Mouse (Mus musculus): Measurements from ENCODE around the gene Cherp.

Gene Cherp

DNA sequence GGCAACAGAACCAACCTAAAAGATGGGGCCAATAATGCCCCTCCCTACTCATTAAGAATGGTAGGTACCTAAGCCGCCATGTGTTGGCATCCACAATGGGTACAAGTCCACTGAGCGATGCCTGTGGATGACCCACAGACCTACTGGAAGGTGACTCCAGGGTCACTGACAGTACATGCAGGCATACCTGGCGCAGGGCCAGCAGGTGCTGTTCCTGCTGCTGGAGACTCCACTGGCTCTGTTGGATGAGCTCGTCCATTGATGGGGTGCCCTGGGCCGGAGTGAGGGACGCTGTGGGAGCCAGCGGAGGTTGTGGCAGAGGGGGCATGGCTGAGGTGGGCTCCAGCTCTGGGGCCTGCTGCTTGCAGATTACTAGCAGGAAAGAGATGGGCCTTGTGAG, 4.3 kb downstream of the Cherp start:
- DNase-seq (ENCODE audit: low spot score), result no peak

DNA sequence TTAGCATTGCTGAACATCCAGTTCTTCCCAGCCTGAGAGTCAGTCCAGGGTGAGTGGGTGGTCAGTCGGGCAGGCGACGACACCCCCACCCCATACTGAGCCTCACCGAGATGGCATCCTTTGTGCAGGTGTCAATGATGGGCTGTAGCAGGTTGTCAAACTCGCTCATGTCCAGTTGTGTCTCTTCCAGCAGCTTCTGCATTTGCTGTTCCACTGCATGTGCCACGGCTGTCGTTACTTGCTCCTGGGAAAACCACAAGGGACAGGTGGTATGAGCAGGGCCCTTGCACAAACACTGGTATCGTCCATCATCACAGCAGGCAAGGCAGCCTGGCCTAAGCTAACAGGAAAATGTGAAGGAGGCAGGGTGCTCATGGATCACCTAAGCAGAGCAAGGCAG, 5.0 kb downstream of the Cherp start:
- DNase-seq (ENCODE audit: low spot score), result no peak

DNA sequence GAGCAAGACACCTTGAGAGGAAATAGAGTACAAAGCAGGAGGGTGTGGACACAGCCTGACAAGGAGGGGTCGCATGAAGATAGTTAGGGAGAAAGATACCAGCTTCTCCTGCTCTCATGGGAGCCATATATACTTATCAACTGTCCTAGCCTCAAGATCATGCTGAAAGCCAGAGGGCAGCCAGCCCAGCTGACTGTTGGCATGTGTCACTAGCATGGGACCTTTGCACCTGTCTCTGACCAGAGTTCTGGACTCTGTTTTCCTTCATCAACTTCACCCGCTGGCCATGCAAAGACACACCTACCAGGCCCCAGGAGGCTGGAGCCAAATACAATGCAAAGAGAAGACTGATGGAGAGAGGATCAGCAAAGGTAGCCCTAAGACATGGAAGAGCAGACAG, 5.8 kb downstream of the Cherp start:
- DNase-seq (ENCODE audit: low spot score), result no peak

DNA sequence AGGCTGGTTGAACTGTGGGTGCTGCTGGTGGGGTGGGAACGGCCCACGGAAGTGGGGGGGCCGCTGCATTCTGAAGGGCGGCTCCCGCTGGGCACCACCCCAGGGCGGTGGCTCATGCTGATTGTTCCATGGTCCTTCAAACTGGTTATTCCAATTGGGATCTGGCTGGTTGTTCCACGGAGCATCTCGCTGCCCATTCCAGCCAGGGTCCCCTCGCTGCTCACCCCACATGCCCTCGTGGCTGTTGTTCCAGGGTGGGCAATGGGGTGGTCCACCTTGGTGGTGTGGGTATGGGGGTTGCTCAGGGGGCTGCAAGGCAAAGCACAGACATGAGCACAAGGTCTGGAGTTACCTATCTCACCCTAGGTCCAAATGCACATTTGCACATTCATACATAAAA, 10.8 kb downstream of the Cherp start:
- DNase-seq (ENCODE audit: low spot score), result no peak

DNA sequence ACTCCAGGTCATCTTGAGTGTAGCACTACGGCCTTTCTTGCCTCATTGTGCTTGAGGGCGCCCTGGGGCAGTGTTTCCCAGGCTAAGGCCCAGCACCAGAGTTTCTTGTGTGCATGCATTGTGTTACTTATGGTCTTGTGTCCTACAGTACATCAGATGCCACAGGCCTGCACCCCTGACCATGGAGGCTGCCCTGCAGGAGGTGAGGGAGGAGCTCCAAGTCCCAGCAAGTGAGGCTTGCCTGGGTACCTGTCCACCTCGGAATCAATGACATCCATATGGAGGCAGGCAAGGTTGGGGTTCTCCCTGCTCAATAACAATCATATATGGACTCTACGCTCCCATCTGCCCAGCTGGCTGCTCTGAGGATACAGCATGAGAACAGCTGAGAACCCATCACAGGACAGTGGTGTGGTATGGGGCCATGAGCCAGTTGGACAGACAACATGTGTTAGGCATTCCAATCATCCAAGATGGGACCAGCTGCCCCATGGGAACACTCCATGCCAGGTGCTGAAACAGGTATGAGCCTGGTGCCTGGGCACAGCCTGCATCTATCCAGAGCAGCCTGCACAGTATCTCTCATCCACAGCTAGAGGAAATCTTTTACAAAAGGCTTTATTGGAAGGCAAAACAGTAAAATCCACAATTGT, 15.0 kb downstream of the Cherp start:
- DNase-seq (ENCODE audit: low spot score), result no peak

DNA sequence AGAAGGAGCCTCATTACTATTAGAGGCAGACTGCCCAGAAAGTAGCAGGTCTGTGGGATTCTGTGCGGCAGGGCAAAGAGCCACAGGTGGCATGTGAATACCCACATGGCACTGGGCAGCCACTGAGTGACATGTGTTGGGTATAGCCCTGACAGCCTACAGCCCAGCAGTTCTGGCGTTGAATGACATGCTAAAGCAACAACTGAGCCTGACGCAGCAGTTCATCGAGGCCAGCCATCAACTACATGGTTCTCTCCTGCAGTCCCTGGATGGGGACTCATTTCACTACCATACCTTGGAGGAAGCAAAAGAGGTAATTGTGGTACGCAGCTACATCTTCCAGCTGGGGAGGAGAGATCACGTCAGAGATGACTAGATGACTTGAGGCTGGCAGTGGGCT, 16.6 kb downstream of the Cherp start:
- no peak for DNase-seq (ENCODE audit: low spot score)

DNA sequence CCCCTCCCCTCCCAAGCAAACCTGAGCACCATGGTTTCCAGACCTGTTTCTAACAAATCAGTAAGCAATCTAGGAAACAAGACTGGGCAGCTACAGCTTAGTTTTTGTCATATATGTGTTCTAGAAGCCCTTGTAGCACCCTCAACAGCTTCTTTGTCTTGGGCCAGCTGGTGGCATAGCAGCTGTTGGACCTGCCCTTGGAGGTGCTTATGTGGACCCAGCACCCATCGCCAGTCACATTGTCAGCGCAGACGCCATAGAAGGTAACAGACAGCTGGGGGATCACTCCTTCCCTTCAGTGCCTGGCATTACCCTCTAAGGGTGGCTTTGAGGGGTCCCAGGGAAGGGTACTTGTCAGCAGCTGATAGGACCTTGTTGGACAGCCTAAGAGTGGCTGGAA, 17.2 kb downstream of the Cherp start:
- no peak for DNase-seq (ENCODE audit: low spot score)

DNA sequence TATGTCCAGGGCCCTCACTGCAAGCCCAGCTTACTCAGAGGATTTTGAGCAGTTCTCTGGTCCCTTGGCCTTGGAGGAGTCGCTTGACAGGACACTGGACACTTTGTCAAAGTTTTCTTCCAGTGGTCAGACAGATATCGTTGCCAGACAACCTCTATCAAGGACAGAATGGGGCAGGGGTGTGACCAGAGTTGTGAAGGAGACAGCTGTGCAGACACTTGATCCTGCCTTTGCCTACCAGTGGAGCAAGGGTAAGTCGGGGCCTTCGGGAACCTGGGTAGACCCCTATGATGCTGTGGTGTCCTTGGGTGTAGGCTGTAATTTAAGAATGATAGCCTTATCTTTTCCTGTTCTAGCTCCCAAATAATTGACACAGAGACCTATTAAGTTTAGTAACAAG, 19.7 kb downstream of the Cherp start:
- DNase-seq (ENCODE audit: low spot score), result no peak

DNA sequence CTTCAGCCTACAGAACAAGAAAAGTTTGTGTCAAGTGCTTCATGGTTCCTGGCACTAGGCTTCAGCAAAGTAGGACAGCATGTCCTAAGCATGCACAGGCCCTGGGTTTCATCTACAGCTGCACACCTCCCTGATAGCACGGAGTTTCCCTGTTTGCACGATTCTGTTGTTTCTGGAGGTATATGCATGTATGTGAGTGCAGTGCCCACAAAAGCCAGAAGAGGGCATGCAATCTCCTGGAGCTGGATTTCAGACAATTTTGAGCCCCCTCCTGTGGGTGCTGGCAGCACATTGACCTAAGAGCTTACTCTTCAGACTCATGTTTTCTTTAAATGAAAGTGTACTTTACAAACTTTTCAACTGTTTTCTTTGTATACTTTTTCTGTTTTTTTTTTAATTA, 21.1 kb downstream of the Cherp start:
- DNase-seq (ENCODE audit: low spot score), result no peak

DNA sequence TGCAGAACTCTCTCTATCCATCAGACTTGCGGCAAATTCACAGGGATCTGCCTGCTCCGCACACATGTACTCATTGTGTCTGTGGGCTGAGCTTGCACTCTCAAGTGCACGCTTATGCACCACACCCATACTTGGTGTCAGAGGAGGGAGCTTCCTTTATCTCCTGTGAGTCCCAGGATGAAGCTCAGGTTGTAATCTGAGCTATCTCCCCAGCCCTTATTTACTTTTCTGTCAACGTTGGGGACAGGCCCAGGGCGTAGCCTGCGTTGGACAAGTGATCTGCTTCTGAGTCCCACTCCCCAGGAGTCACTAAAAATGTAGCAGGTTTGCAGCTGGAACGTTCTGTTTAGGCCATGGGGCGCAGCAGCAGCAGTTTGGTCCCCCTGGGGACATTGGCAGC, 23.5 kb downstream of the Cherp start:
- no peak for DNase-seq (ENCODE audit: low spot score)

DNA sequence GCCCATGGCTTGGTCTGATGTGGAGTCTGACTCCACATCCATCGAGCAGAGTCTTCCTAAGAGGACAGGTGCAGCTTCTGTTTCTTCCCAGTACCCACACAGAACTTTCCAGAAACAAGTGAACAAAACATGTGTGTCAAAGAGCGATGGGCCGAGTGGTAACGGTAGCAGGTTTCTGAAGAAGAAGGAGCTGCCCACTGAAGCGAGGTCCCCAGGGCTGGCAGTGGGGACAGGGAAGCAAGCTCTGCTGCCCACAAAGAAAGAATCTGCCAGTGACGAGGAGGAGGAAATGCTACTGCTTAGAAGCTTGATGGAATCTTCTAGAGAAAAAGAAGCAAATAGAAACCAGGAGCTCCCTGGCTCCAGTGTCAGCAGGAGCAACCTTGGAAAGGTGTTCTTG, 30.0 kb downstream of the Cherp start:
- no peak for DNase-seq (ENCODE audit: low spot score)

DNA sequence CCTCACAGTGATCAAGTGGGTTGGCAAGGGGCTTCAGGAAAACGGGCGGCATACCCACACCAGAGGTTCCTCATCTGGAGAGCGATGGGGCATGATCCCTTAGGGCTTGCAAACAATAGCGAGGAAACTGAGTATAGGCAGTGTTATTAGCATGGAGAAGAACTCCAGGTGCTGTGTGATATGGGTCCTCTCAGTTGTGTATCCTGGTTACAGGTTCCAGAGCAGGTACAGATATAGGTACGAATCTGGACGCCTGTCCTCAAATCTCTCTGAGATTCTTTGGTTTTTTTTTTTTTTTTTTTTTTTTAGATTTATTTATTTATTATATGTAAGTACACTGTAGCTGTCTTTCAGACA, 31.1 kb downstream of the Cherp start:
- DNase-seq (ENCODE audit: low spot score), result no peak

DNA sequence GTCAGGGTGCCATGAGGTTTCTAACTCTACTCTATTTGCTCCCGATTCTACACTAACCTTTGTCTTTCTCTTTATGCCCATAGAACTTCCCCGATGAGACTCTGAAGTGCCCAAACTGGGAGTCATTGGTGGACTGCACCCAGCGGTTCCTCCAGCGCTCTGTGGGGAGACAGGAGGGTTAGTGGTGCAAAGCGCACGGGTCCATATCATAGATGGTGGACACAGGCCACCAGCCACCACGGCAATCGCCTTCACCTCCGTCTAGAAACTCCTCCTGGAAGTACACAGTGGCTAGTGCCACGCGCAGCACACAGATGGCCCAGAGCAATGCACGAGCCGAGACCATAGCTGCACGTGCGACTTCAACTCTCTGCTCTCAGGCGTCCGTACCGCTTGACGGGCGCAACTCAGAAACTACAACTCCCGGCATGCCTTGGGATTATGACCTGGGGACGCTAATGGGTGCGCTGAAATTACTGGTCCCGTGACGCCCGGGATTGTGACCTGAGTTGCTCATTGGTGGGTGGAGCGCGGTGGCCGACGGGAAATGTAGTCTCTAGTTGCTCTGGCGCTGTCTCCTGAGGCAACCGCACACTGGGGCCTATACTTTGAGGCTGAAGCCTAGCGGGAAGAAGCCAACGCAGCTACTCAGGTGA, 31.6 kb downstream of the Cherp start, which contains the start of the genes Calr3 and 1700030K09Rik:
Calr3 (minus strand) TSS at position 533 of the 656 bp plus-strand sequence.
1700030K09Rik (plus strand) TSS at position 543 of the 656 bp plus-strand sequence.
- peak; percentile 100 for DNase-seq (ENCODE audit: low spot score)

DNA sequence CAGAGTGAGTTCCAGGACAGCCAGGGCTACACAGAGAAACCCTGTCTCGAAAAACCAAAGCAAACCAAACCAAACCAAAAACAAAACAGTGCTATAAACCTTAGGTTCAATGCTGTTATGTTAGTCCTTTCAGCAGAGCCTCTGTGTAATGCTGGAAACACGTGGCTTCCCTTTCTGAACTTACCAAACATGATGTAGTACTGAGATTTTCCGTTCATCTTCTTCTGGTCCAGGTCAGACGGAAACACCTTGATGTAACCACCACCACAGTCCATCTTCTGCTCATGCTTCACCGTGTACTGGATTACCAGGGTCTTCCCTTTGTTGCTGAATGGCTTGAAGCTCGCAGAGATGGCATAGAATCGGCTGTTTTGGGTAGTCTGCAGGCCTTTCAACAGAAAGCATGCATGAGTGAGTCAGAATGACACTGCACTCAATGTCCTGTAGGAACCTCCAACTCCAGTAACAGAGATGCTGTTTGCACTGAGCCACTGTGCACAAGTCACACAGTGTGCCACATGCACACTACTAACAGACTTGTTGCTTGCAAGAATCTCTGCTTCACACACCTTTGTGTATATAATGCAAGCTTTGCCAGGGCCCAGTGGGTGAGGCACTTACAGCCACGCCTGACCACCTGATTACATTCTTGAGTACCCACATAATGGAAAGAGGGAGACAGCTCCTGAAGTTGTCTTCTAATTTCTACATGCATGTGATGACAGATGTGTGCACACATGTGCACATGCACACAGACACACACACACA, 36.6 kb downstream of the Cherp start:
- no peak for DNase-seq (ENCODE audit: low spot score)

DNA sequence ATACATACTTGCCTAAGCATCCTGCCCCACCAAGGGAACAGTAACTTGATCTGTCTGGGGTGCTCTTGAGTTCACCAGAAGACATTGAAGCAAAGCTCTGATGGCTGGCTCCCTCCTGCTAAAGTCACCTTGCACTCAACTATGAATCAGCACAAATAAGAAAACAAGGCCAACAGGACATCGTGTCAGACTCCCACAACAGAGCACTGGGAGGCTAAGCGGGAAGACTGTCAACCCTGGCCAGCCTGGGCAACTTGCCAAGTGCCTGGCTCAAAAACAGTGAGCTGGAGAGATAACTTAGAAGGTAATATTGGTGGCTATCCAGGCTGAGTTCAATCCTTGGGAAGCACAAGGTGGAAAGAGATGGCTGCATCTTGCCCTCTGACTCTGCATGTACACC, 40.1 kb downstream of the Cherp start:
- DNase-seq (ENCODE audit: low spot score), result no peak

DNA sequence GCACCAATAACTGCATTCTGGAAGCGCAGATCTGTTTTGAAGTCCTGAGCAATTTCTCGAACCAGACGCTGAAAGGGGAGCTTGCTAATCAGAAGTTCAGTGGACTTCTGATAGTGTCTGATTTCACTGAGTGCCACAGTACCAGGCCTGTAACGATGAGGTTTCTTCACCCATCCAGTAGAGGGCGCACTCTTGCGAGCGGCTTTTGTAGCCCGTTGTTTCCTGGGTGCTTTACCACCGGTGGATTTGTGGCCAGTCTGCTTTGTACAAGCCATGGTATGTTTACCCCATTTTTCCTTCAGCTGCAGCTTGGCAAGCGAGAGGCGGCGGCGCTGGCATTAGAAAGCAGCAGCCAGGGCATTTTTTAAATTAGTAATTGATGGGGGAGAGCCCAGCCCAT, 45.4 kb downstream of the Cherp start:
- no peak for DNase-seq (ENCODE audit: low spot score)

DNA sequence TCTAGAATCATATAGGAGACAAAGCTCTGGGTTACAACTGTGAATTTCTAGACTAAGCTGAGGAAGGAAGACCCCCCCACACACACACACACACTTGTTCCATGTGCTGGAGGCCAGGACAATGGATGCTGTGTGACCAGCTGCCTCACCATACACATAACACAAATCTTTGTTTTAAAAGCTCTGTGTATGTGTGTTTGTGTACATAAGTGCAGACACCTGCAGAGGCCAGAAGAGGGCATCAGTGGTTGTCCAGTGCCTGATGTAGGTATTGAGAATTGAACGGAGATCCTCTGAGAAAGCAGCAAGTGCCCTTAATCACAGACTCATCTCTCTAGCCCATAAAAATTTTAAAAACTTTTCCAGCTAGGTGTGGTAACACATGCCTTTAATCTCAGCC, 52.1 kb downstream of the Cherp start:
- DNase-seq (ENCODE audit: low spot score), result peak; percentile 24

DNA sequence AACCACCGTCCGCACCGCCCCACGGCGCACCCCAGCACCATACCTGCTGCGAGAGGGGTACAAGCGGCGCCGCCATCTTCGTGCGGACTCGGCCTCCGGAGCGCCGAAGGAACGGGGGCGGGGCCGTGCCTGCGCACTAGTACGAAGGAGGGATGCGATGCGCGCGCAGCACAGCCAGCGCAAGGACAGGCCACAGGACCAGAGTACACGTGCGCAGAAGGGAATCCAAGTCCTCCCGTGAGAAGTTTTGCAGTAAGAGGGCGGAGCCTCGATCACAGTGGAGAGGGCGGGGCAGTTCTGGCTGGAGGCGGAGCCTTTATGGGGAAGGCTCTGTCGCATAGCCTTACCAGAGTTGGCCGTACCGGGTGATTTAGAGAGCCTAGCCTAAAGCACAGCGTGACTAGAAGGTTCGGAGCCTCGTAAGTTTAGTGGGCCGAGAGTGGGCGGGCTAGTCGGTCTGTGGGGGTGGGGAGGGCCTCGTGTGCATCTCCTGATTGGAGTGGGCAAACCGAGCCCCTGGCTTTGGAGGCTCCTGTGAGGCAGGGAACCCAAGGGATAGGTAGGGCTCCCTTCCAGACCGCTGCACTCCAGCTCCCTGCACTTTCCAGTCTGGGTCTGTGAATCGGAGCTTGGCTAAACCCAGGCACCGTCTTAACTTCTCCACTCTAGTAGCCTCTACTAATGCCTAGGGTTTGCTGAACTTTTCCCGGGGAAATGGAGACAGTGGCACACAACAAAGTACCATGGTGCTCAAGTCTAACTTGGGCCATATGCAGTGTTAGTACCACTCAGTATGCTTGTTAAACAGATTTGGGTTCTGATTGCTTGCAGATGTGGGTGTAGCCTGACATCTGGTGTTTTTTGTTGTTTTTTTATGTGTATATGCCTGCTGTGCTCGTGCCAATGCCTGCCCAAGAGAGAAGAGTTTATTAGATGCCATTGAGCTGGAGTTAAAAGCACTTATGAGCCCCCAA, 53.4 kb downstream of the Cherp start, which contains the start of gene Eps15l1:
Eps15l1 (minus strand) TSS at position 99 of the 974 bp plus-strand sequence.
- DNase-seq (ENCODE audit: low spot score), result peak; percentile 100

DNA sequence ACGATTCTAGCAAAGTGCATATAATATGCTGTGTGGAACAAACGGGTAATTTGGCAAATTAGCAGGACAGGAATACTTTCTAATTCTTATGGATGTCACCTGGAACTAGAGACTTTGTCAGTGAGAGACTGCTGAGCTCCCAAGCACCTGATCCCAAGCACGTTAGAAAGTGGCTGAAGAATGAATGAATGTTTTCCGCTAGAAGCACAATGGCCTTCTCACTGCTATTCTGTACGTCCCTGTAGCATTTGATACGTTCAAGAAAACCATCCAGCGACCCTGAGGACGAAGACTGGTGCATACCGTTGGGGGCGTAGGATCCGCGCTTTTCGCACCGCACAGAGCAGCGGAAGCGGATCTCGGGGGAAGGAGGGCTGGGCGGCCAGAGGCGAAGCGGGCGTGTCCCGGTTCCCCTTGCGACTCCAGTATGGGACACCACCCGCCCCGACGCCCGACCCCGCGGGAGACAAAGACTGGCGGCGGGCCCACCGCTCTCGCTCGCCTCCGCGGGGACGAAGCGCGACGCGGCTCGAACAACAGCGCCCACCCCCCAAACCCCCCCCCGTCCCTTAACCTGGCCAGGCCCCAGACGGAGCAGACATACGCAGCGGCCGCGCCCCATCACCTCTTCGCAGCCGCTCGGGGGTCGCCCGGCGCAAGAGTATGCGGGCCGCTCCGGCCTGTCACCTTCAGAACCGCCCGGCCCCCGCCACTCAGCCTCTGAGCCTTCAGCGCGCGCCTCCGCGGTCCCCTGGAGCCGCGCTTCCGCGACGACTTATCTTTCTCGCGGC, 54.3 kb downstream of the Cherp start:
- DNase-seq (ENCODE audit: low spot score), result peak; percentile 67

DNA sequence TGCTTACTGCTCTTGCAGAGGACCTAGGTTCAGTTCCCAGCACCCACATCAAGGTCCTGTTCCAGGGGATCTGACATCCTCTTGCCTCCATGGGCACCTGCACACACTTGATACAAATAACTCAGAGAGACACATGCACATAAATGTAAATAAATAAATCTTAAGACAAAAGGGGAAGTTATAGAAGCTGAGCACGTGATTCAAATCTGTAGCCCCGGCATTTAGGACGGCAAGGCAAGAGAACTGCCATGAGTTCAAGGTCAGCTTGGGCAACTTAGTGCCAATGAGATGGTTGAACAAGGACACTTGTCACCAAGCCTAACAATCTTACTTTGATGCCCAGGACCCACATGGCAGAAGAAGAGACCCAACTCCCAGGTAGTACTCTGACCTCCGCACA, 57.0 kb downstream of the Cherp start:
- no peak for DNase-seq (ENCODE audit: low spot score)

DNA sequence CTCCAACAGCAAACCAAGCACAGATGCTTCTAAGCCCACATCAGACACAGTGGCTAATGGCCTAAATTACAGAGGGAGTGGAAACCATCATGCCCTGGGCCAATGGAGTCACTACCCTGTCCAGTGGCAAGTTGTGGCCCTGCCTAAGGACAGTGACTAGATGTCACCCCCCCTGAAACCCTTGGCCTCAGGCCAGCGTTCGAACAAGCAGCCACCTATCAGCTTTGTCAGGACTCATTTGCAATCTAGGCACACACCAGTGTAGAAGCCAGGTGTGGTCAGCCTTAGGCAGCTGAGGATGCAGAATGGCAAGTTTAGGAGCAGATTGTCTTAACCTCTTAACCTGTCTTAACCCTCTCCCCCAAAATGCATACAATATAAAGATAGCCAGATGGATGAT, 59.8 kb downstream of the Cherp start:
- no peak for DNase-seq (ENCODE audit: low spot score)

Measured in embryo, embryonic 10 days (tissue).